Mouse (Mus musculus) cerebellum, adult 2 months (tissue): Measurements from ENCODE around the gene Creb3.

ENCODE experiments used
- CTCF ChIP-seq: fragments of 200-500 bp; IDR thresholded peaks from 2 replicates; pipeline ENCODE4 v1.5.1; 2011; ENCODE audit warnings: low read depth, mild to moderate bottlenecking, control low read depth, low read length, moderate library complexity, borderline replicate concordance; ENCODE audit not compliant: insufficient read depth
- POLR2A ChIP-seq: fragments of 200-500 bp; IDR thresholded peaks from 2 replicates; pipeline ENCODE4 v1.6.1; 2011; ENCODE audit warnings: low read length, control low read depth, borderline replicate concordance; ENCODE audit not compliant: insufficient read depth

DNA sequence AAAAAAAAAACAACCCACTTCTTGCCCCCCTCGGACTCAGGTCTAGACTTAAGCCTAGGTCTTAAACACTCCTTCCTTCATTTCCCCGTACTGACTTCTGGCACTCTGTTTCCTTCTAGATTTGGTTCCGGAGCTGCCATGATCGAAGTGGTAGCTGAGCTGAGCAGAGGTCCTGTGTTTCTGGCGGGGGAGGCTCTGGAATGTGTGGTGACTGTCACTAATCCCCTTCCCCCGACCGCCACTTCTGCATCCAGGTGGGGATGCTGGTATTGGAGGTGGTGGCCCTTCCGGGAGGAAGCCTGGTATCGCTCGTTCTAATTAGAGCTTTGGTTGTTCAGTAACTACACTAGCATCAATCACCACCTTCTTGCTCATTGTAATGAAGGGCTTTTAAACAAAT, 17.1 kb downstream of the Creb3 start:
- TF ChIP-seq POLR2A (no peak), CTCF (no peak)
